Mouse (Mus musculus) gastrocnemius, postnatal 4 days (tissue): ENCODE results near the gene Mis12. TPM values are rescaled to one million over a fixed set of nuclear protein-coding genes. Genes with fewer than 3 reads are reported as not detected.
A peak's percentile ranks its signal among the peaks of the same experiment; 100 is the strongest.

Experiments
- DNase-seq, 2 experiments: peaks; one replicate each; pipeline ENCODE4 v3.0.0; 2021 to 2022; ENCODE audit warnings: low spot score in 2 of 2, mixed read lengths in 2 of 2
- long read RNA-seq, 2 experiments: library from polyadenylated mRNA; stranded (forward); transcript quantifications; one replicate each; pipeline ENCODE4 v2.0.0; 2021
- total RNA-seq, 2 experiments: library from RNA; stranded (reverse); gene quantifications; 2 replicates each; pipeline ENCODE4 v1.2.3; 2021

Gene Mis12
- total RNA-seq: 10 to 100 TPM in 1 of 2 experiments, 1 to 10 TPM in 1; 9.7 to 13.0 TPM
- long read RNA-seq, experiment 1, transcript Mis12-201 (3 exons, 3,003 nt): major isoform, 7 of 17 reads
- long read RNA-seq, experiment 1, transcript Mis12-202 (3 exons, 344 nt): minor isoform, 6 of 17 reads
- long read RNA-seq, experiment 1, partial matches to known transcripts: 0 of 17 reads
- long read RNA-seq, experiment 1, other reads (novel, unspliced or antisense): 4 of 17 reads
- long read RNA-seq, experiment 2, transcript Mis12-201 (3 exons, 3,003 nt): major isoform, 8 of 12 reads
- long read RNA-seq, experiment 2, partial matches to known transcripts: 0 of 12 reads
- long read RNA-seq, experiment 2, other reads (novel, unspliced or antisense): 2 of 12 reads

DNA sequence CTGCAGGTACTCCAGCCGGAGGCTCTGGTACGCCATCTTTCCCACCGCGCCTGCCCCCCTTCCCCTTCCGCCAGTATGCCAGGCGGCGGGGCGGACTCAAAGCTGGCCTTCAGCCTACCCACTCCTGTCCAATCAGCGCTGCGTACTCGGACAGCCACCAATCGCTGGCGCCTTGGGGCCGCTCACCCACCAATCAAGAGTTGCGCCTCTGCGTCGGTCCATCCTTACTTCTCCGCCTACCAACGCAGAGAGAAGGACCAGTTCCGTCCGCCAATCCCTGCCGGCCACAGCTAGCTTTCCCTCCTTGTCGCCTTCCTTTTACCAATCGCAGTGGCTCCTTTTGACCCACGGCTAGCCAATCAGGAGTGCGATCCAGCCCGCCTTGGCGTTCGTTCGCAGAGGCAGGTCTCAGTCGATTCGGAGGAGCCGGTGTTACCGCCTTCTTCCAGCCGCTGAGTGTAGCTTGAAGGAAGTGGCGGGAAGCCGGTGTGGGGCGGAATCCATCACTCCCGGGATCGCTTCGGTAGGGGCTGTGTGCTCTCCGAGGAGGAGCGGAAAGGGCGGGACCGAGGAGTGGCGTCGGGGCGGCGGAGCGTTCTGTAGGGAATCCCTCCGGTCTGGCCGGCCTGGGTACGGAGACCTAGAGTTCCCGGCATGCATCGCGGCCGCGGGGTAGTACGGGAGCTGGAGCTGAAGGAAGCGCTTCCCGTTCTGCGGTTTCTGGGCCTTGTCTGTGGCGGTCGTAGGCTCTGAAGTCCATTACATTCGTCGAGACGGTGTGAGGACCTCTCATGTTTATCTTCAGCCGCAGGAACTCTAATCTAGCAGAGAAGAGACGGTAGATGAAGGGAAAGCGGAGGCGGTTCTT, at the start of gene Mis12, which contains the start of gene Derl2:
Gene Mis12 (plus strand): TSS at position 411 of the 868 bp plus-strand sequence.
Gene Derl2 (minus strand): TSS at position 641 of the 868 bp plus-strand sequence.
- DNase-seq: peak; percentile 94 to 97

DNA sequence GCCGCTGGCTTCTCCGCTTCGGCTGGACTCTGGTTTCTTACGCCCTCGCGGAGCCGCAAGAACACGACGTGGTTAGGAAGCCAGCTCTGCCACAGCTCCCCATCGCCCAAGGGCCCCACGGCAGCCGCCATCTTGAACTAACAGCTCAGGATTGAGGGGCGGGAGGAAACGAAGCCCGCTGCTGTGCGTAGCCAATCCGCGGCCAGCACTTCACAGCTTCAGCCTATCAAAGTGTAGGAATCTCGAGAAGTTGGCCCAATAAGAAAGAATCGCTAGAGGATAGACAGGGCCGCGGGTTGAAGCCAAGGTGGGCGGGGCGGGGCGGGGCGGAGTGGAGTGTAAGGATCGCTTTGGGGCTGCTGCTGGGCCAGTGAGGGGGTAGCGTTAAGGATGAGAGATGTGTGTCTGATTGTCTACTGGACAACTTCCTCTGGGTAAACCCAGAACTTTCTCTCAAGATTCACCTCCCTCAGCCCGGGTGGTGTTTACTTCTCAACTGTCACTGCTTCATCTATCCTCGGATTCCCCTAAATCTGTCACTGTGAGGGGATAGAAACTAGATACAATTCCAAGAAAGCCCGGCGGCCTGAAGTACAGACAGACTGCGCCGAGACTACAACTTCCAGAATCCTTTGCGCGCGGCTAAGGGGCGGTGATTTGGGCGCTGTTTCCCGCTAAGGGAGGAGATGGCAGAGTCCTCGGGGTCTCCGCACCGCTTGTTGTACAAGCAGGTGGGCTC, 49.4 kb upstream of the Mis12 start, which contains the start of the genes Nup88 and Rpain:
Gene Nup88 (minus strand): TSS at position 153 of the 739 bp plus-strand sequence.
Gene Rpain (plus strand): TSS at position 393 of the 739 bp plus-strand sequence.
- peak; percentile 80 to 91 for DNase-seq

DNA sequence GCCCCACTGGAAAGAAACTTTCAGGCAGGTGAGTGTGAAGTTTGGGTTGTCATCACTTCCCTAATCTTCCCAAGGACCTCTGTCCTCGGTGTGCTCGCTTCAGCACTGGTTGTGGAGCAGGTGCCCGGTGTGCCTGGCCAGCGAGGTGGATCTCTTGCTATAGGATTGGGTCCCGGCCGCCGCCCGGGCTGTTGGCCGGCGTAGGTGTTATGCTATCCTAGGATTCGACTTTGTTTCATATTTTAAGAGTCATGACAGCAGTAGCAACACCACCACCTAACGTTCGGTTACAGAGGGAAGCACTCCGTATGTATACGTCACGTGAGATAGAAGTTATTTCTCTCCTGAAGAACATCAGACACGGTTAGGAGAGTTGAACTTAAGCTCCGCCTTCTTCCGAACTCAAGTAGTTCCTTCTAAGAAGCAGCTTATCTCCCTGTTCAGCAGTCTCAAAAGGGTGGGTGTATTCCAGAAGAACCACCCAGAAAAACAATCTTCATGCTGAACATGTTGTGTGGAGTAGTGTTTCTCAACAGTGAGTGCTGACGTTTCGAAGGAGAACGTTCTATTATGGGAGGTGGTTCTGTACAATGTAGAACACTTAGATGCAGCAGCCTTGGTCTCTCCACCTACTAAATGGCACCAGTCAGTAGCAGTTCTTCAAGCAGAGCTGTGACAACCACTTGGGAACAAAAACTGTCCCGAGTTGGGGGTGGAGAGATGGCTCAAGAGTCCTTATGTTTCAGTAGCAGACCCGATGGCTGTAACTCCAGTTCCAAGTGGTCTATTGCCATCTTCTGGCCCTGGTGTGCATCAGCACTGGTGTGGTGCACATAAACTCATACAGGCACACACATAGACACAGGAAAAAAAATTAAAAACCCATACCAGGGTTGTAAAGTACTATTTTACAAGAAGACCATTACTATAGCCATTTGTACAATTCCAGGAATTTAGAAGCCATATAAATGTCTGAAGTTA, 48.6 kb upstream of the Mis12 start:
- no peak for DNase-seq

- no peak for DNase-seq
These were observed 46.8 kb upstream of the Mis12 start for GRCm38 (mm10) chr11:70972586-70972985.

DNA sequence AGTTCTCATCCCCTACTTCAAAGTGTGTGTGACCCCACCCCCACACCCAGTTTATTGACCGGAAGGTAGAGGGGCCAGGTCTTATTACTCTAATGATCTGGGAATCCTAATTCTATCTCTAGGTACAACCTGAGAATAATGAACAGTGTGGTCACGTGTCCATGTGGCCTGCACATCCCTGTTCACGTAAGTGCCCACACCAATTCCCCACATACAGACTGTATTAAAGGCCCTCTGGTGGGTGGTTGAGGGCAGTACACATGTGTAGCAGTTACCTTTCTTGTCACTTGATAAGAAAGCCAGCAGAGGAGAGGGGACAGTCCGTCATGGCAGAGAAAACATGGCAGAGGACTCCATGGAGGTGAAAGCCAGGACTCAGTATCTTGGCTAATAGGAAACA, 45.5 kb upstream of the Mis12 start:
- DNase-seq: no peak

- no peak for DNase-seq
These were observed 44.2 kb upstream of the Mis12 start for GRCm38 (mm10) chr11:70975193-70975592.

DNA sequence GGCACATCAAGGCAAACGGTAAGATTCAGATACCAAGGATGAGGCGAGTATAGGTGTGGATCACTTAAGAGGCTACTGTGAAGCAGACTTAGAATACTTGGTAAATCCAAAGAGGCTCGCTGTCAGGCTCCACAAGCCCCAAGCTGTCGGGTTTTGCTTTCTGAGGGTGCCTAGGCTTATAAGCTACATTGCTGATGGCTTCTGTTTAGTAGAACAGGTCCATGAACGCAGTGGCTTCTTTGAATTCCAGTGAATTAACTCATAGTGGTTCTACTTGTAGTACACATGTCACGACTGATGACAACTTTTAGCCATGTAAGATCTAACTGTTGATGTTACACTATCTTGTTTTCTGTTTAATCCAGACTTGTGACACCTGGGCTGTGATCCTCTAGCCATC, 42.1 kb upstream of the Mis12 start:
- DNase-seq: no peak

- no peak for DNase-seq
These were observed 39.2 kb upstream of the Mis12 start for GRCm38 (mm10) chr11:70980232-70980631.

DNA sequence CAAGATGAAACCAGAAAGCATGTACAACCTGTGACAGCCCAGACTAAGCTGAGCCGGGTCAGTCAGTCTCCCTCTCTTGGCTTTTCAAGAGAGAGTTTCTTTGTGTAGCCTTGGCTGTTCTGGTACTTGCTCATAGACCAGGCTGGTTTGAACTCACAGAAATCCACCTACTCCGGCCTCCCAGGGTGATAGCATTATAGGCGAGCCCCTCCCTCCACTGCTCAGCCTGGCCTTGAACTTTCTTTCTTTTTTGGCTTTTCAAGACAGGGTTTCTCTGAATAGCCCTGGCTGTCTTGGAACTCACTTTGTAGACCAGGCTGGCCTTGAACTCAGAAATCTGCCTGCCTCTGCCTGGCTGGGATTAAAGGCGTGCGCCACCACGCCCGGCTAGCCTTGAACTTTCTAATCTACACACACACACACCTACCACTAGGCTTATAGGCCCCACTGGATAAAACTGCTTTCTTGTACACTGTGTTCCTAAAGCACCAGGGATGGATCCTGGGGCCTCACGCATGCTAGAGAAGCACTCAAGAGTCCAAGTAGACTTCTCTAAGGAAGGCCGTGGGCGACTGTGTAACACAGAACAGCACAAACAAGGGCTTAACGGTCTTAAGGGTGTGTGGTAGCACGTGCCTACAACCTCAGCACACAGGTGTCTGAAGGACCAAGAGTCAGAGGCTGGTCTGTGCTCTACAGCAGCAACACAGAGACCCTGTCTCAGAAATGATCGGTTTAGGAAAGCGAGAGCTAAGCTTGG, 38.5 kb upstream of the Mis12 start:
- no peak for DNase-seq

GRCm38 (mm10) chr11:70982030-70982429, 37.4 kb upstream of the Mis12 start:
- DNase-seq: no peak

DNA sequence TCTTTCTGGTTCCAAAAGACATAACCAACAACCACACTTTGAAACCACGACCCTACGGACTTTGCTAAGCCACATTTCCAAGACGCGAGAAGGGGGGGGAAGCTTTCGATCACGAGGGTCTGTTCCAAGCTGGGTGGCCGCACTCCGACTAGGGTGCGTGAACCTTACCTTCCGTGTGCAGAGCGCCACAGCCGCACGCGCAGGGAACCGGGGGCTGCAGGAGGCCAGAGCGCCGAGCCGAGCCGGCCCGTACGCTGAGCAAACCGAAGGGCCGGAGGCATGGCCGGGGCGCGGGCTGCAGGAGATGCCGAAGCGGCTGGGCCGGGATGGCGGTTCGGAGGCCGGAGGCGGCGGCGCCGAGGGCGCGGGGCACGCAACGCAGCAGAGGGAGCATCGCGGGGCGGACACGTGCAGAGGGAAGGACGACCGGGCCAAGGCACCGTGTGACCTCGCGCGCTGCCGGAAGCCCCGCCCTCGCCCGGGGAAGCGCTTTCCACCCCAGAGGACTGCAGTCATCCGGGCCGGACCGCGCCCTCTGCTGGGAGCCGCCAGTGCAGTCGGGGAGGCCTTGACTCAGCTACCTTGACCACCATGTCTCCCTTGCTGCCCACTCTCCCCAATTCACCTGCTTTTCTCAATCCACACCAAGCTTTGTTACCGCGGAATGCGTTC, 36.7 kb upstream of the Mis12 start, which contains the start of gene C1qbp:
Gene C1qbp (minus strand): TSS at position 470 of the 672 bp plus-strand sequence.
- peak; percentile 97 for DNase-seq

DNA sequence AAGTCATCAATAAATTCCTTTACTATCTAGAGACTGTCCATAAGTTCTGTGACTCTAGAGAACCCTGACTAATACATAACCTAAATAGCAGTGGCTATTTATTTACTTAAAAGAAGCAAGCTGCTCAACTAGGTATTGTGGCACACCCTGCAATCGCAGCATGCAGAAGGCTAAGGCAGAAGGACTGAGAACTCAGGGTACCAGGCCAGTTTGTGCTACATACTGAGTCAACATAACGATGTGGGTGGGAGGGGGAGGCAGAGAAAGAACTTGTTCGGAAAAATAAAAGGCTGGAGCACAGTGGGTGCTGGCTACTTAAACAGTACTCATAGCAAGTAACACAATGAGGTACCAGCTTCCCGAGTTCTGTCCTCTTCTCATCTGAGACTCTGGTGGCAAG, 18.2 kb upstream of the Mis12 start:
- DNase-seq: no peak

- DNase-seq: peak in 1 of 2 experiments; percentile 49
These were observed 15.6 kb upstream of the Mis12 start for GRCm38 (mm10) chr11:71003611-71004315.

- peak; percentile 87 to 96 for DNase-seq
These were observed 15.1 kb upstream of the Mis12 start, which contains the start of gene Dhx33 for GRCm38 (mm10) chr11:71004316-71004773. TSS of gene Dhx33 (minus strand) at chr11:71004437.

DNA sequence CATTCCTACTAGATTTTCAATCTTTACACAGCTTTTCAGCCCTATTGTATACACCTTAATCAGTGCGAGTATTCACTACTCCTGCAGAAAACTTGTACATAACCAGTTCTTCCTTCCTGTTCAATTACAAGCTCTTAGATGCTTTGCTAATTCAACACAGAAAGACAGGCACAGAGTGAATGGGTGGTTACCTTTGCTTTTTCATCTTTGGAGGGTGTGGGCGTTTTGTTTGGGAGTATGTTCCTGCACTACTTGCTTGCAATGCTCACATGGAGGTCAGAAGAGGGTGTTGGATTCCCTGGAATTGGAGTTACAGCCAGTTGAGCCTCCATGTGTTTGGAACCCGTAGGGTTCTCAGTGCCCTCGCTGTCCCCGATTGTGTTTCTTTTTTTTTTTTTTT, 14.4 kb upstream of the Mis12 start:
- no peak for DNase-seq

DNA sequence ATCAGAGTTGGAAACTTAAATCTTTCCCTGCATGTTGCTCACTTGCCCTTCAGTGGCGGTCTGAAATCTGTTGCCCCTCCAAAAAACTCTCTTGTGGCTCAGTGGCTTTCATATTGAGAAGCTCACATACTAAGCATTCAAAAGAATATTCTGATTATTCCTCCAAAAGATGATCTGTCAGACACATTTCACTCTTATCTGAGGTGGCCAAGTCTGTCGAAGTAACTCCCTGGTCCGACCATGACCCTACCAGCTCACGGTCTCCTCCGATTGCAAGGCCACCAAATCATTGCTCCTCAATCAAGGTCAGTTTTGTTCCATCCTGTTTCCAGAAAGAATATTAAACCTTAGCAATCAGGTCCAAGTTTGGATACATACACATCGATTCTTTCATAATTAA, 12.4 kb upstream of the Mis12 start:
- no peak for DNase-seq

DNA sequence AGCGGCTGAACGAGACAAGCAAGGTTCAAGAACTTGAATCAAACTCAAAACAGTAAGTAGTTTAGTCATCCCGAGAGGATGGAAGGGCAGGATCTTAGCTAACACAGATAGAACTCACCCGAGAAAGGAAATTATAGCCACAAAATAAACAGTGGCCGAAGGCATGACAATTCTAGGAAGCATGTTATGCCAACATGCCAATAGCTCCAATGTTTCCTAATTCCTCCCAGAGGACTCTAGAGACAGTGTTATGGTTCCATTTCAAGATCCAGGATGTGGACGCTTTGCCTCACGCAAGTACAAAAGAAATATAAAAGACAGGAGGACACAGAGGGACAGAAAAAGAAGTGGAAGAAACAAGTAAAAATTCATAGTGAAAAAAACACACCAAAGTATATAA, 11.6 kb upstream of the Mis12 start:
- DNase-seq: no peak

DNA sequence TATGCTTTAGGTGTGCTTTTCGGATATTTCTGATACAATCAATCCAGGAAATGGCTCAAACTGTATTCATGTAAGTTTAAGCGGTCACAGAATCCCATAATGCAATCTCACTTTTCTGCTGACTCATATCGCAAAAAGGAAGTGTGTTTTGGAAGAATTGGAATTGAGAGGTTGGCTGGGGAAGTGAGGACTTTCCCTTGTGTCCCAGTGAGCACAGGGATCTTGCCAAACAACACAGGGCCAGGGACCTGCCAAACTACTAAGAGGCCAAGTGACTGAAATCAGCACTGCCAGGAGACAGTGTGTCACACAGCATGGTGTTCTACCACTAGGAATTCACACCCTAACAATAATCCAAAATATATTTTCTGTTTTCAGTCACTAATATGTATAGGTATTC, 11.1 kb upstream of the Mis12 start:
- no peak for DNase-seq
